Mouse (Mus musculus) neural tube, embryonic 15.5 days (tissue): ENCODE measurements at regions not wholly inside any gene's neighbourhood (a gene's known extent, or its start where the extent isn't known, plus 50 kb on each side); places are given as distances from the start of the nearest gene placed in this dataset.

Source experiments
- ATAC-seq: fragments of 200-750 bp; cut with Nextera tagmentation; 2 replicates; pipeline ENCODE4 v1.8.0; 2017; ENCODE audit warnings: mild to moderate bottlenecking, moderate TSS enrichment, moderate library complexity; ENCODE audit not compliant: low FRiP score
- H3K27ac ChIP-seq: fragments of 300-500 bp; sonication (generic); replicated peaks from 2 replicates; pipeline ENCODE4 v1.5.1; 2015; ENCODE audit warnings: mild to moderate bottlenecking, inconsistent platforms
- H3K27me3 ChIP-seq: fragments of 300-500 bp; sonication (generic); replicated peaks from 2 replicates; pipeline ENCODE4 v1.6.1; 2015; ENCODE audit warnings: inconsistent platforms
- H3K36me3 ChIP-seq: fragments of 300-500 bp; sonication (generic); 2 replicates; pipeline ENCODE4 v1.6.1; 2015; ENCODE audit warnings: inconsistent platforms
- H3K4me1 ChIP-seq: fragments of 300-500 bp; sonication (generic); 2 replicates; pipeline ENCODE4 v1.6.1; 2015; ENCODE audit warnings: inconsistent platforms
- H3K4me2 ChIP-seq: fragments of 300-500 bp; sonication (generic); 2 replicates; pipeline ENCODE4 v1.6.1; 2015; ENCODE audit warnings: inconsistent platforms, mild to moderate bottlenecking, moderate library complexity
- H3K4me3 ChIP-seq: fragments of 300-500 bp; sonication (generic); replicated peaks from 2 replicates; pipeline ENCODE4 v1.5.1; 2015; ENCODE audit warnings: mild to moderate bottlenecking, inconsistent platforms
- H3K9ac ChIP-seq: fragments of 300-500 bp; sonication (generic); replicated peaks from 2 replicates; pipeline ENCODE4 v1.6.1; 2015; ENCODE audit warnings: mild to moderate bottlenecking, inconsistent platforms
- H3K9me3 ChIP-seq: fragments of 300-500 bp; sonication (generic); replicated peaks from 2 replicates; pipeline ENCODE4 v1.6.1; 2016; ENCODE audit warnings: inconsistent platforms
- WGBS: fragments of 180-500 bp; shearing (Covaris S2); methylation state at CpG from one replicate; pipeline ENCODE4 v1.1.7; 2015; ENCODE audit warnings: mixed read lengths; 5-methylcytosine and 5-hydroxymethylcytosine counted together

GRCm38 (mm10) chr12:8447612-8448011, 52.2 kb downstream of the Rhob start:
- Histone ChIP-seq H3K27me3 (no peaks in the 10 kb centered on the region), H3K9me3 (no peaks in the 10 kb centered on the region)

GRCm38 (mm10) chr12:8447025-8447424, 52.8 kb downstream of the Rhob start:
- Histone ChIP-seq H3K4me1 (peaks cover 14% of the 10 kb centered on the region), H3K27me3 (no peaks in the 10 kb centered on the region), H3K9me3 (no peaks in the 10 kb centered on the region), H3K27ac (no peak overlapping the region), H3K4me3 (no peak overlapping the region), H3K4me2 (no peak overlapping the region), H3K36me3 (no peaks in the 10 kb centered on the region), H3K9ac (no peak overlapping the region)
- WGBS, result 22% methylated on average over 7 of the region's 7 CpGs
- no peak for ATAC-seq

More at GRCm38 (mm10) chr12:8447612-8448011, 52.2 kb downstream of the Rhob start:
- H3K4me1 ChIP-seq, result peaks cover 15% of the 10 kb centered on the region
- no peak for ATAC-seq
- H3K27ac ChIP-seq, result no peak overlapping the region
- no peak overlapping the region for H3K4me2 ChIP-seq
- H3K9ac ChIP-seq, result no peak overlapping the region
- 87% methylated on average over 9 of the region's 9 CpGs for WGBS
- no peaks in the 10 kb centered on the region for H3K36me3 ChIP-seq
- H3K4me3 ChIP-seq, result no peak overlapping the region

- 84% methylated on average over 13 of the region's 13 CpGs for WGBS
- Histone ChIP-seq H3K9ac (no peak overlapping the region), H3K27ac (no peak overlapping the region), H3K36me3 (no peaks in the 10 kb centered on the region), H3K4me3 (no peak overlapping the region), H3K4me2 (no peak overlapping the region), H3K9me3 (no peaks in the 10 kb centered on the region), H3K27me3 (no peaks in the 10 kb centered on the region), H3K4me1 (no peaks in the 10 kb centered on the region)
- ATAC-seq, result no peak
Measured at GRCm38 (mm10) chr12:8444975-8445853, 54.6 kb downstream of the Rhob start.

- no peak overlapping the region for H3K9ac ChIP-seq
- H3K9me3 ChIP-seq, result no peaks in the 10 kb centered on the region
- no peak overlapping the region for H3K27ac ChIP-seq
- no peaks in the 10 kb centered on the region for H3K27me3 ChIP-seq
- H3K4me3 ChIP-seq, result no peak overlapping the region
- H3K4me2 ChIP-seq, result no peak overlapping the region
- WGBS, result 80% methylated on average over 4 of the region's 4 CpGs
- no peaks in the 10 kb centered on the region for H3K4me1 ChIP-seq
- no peaks in the 10 kb centered on the region for H3K36me3 ChIP-seq
- no peak for ATAC-seq
Measured at GRCm38 (mm10) chr12:8443917-8444453, 55.8 kb downstream of the Rhob start.

GRCm38 (mm10) chr12:8443253-8443661, 56.6 kb downstream of the Rhob start:
- H3K27ac ChIP-seq, result no peak overlapping the region
- no peak overlapping the region for H3K4me2 ChIP-seq
- H3K4me3 ChIP-seq, result no peak overlapping the region
- ATAC-seq, result no peak
- H3K36me3 ChIP-seq, result no peaks in the 10 kb centered on the region
- no peak overlapping the region for H3K9ac ChIP-seq
- H3K4me1 ChIP-seq, result no peaks in the 10 kb centered on the region
- 89% methylated on average over 4 of the region's 4 CpGs for WGBS
- H3K27me3 ChIP-seq, result no peaks in the 10 kb centered on the region
- H3K9me3 ChIP-seq, result no peaks in the 10 kb centered on the region

GRCm38 (mm10) chr12:8441275-8441674, 58.5 kb downstream of the Rhob start:
- no peak overlapping the region for H3K27ac ChIP-seq
- no peak overlapping the region for H3K4me3 ChIP-seq
- no peaks in the 10 kb centered on the region for H3K36me3 ChIP-seq
- H3K27me3 ChIP-seq, result no peaks in the 10 kb centered on the region
- WGBS, result 93% methylated on average over 4 of the region's 4 CpGs
- H3K9ac ChIP-seq, result no peak overlapping the region
- H3K9me3 ChIP-seq, result no peaks in the 10 kb centered on the region
- ATAC-seq, result no peak
- no peak overlapping the region for H3K4me2 ChIP-seq
- H3K4me1 ChIP-seq, result 0 out of 2 replicates have a peak, but pooled peaks cover 4% of the 10 kb centered on the region

- Histone ChIP-seq H3K4me3 (no peak overlapping the region), H3K9ac (no peak overlapping the region), H3K4me2 (no peak overlapping the region), H3K4me1 (0 out of 2 replicates have a peak, but pooled peaks cover 4% of the 10 kb centered on the region), H3K9me3 (no peaks in the 10 kb centered on the region), H3K36me3 (no peaks in the 10 kb centered on the region), H3K27ac (no peak overlapping the region), H3K27me3 (no peaks in the 10 kb centered on the region)
- ATAC-seq, result no peak
- WGBS, result 83% methylated on average over 3 of the region's 3 CpGs
Measured at GRCm38 (mm10) chr12:8440373-8440772, 59.4 kb downstream of the Rhob start.

GRCm38 (mm10) chr12:8439957-8440356, 59.9 kb downstream of the Rhob start:
- no peaks in the 10 kb centered on the region for H3K36me3 ChIP-seq
- no peak for ATAC-seq
- H3K4me2 ChIP-seq, result no peak overlapping the region
- H3K27me3 ChIP-seq, result no peaks in the 10 kb centered on the region
- H3K4me3 ChIP-seq, result no peak overlapping the region
- H3K4me1 ChIP-seq, result 0 out of 2 replicates have a peak, but pooled peaks cover 4% of the 10 kb centered on the region
- H3K9me3 ChIP-seq, result no peaks in the 10 kb centered on the region
- no peak overlapping the region for H3K9ac ChIP-seq
- H3K27ac ChIP-seq, result no peak overlapping the region
- 71% methylated on average over 3 of the region's 3 CpGs for WGBS

GRCm38 (mm10) chr12:8439486-8439885, 60.3 kb downstream of the Rhob start:
- Histone ChIP-seq H3K9me3 (no peaks in the 10 kb centered on the region), H3K27ac (no peak overlapping the region), H3K4me3 (no peak overlapping the region), H3K36me3 (no peaks in the 10 kb centered on the region), H3K4me2 (no peak overlapping the region), H3K9ac (no peak overlapping the region), H3K4me1 (0 out of 2 replicates have a peak, but pooled peaks cover 4% of the 10 kb centered on the region), H3K27me3 (no peaks in the 10 kb centered on the region)
- no peak for ATAC-seq
- 77% methylated on average over 4 of the region's 4 CpGs for WGBS

GRCm38 (mm10) chr12:8438638-8439037, 61.2 kb downstream of the Rhob start:
- ATAC-seq, result no peak
- 79% methylated on average over 4 of the region's 4 CpGs for WGBS
- no peak overlapping the region for H3K27ac ChIP-seq
- peaks cover 4% of the 10 kb centered on the region; the same call in 1 of the 2 replicates for H3K4me1 ChIP-seq
- H3K27me3 ChIP-seq, result no peaks in the 10 kb centered on the region
- no peak overlapping the region for H3K4me2 ChIP-seq
- H3K9ac ChIP-seq, result no peak overlapping the region
- H3K9me3 ChIP-seq, result no peaks in the 10 kb centered on the region
- no peak overlapping the region for H3K4me3 ChIP-seq
- H3K36me3 ChIP-seq, result no peaks in the 10 kb centered on the region

GRCm38 (mm10) chr12:8436976-8437580, 62.7 kb downstream of the Rhob start:
- H3K36me3 ChIP-seq, result no peaks in the 10 kb centered on the region
- H3K27me3 ChIP-seq, result no peaks in the 10 kb centered on the region
- peaks cover 13% of the 10 kb centered on the region for H3K4me1 ChIP-seq
- H3K4me3 ChIP-seq, result no peak overlapping the region
- H3K9ac ChIP-seq, result no peak overlapping the region
- WGBS, result 74% methylated on average over 6 of the region's 6 CpGs
- no peak overlapping the region for H3K4me2 ChIP-seq
- H3K27ac ChIP-seq, result no peak overlapping the region
- no peak for ATAC-seq
- no peaks in the 10 kb centered on the region for H3K9me3 ChIP-seq

- no peak for ATAC-seq
Measured at GRCm38 (mm10) chr12:8436553-8436952, 63.3 kb downstream of the Rhob start.

More at GRCm38 (mm10) chr12:8436553-8436952, 63.3 kb downstream of the Rhob start:
- Histone ChIP-seq H3K9ac (no peak overlapping the region), H3K9me3 (no peaks in the 10 kb centered on the region), H3K4me1 (peaks cover 17% of the 10 kb centered on the region), H3K4me2 (no peak overlapping the region), H3K27ac (no peak overlapping the region), H3K36me3 (no peaks in the 10 kb centered on the region), H3K27me3 (no peaks in the 10 kb centered on the region), H3K4me3 (no peak overlapping the region)
- WGBS, result 64% methylated on average over 5 of the region's 5 CpGs
